Mouse (Mus musculus) right cerebral cortex, postnatal 25 days (tissue): ENCODE results near the gene Ier5.

Source experiments
- DNase-seq: peaks from one replicate; pipeline ENCODE4 v3.0.0; 2022

Gene Ier5

DNA sequence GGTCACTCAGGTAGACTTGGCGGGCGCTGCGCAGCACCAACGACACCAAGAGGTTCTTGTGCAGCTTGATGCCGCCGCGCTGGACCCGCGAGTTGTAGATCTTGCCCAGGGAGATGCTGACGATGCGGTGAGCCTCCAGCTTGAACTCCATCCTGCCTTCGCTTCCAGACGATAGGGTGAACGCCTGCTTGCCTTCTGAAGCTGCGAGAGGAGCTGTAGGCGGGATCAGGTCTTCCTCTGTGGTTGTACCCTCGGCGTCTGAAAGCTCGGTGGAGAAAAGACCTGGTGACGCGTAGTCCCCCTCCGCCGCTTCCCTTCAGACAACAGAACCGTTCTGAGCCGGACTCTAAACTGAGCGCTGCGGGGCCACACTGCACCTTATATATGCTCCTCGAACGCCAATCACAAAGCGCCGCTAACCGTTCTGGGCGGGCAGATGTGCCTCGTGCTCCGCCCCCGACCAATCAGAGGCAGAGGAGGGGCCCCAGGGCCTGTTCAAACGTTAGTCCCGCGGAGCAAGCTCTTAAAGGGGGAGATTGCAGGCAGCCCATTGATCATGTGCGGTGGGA, at the start of gene Ier5:
TSS of gene Ier5 (minus strand) at position 357 of the 569 bp plus-strand sequence.
- DNase-seq: peak; percentile 97

GRCm38 (mm10) chr1:155147228-155147627, 47.8 kb upstream of the Ier5 start:
- no peak for DNase-seq

GRCm38 (mm10) chr1:155146572-155146980, 47.1 kb upstream of the Ier5 start, which contains the start of gene Mr1:
Gene Mr1 (minus strand): TSS chr1:155146814.
- no peak for DNase-seq

DNA sequence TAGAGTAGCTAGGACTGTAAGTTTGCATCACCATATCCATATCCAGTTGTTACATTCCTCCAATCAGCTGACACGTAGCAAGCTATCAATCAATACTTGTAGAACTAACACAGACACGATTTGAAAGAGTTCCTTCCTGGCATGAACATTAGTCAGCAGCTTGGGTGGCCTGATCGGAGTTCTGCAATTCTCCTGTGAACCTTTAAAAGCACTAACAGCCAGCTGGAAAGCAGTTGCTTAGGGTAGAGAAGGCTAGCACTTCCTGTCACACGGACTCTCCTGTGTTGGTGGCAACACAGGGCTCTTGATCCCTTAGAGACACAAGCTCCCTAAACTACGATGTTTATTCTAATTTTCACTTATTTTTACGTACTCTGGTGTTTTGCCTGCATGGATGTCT, 46.2 kb upstream of the Ier5 start:
- DNase-seq: no peak

GRCm38 (mm10) chr1:155140076-155140475, 40.6 kb upstream of the Ier5 start:
- DNase-seq: peak; percentile 34

DNA sequence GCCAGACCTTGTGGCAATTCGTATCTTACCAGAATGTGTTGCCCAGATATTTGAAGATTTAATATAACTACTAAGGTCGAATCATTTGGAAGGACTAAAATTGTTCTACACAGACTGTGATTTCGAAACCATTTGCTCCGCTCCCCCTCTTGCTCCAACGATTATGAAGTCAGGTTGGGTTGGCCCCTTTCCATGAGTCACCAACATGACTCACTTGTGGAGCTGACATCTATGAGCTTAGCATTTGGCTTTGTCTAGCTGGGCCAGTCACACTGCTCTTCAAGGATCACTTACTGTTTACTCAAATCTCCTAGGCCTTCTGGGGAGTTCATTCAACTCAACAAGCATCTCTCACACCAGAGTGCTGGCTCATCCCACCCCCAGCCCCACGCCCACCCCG, 39.4 kb upstream of the Ier5 start:
- no peak for DNase-seq

DNA sequence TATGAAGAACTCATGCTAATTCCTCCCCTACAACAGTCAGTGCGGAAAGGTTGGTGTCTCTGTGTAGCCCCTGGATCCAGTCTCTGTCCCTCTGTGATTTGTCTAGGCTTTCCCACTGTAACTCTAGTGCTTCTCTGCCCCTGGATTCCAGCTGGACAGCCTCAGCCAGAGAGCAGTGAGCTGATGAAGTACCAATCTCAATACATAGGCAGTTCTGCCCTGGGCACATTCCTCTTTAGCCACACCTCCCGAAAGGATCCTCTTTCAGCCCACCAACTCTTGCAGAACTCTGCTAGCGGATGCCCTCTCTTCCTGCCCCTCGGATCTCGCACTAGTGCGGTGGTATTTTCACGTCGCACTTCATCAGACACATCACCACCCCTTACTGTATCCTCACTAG, 35.4 kb upstream of the Ier5 start:
- DNase-seq: no peak

- no peak for DNase-seq
These were observed 28.0 kb upstream of the Ier5 start for GRCm38 (mm10) chr1:155127429-155127934.

- DNase-seq: no peak
These were observed 27.3 kb upstream of the Ier5 start for GRCm38 (mm10) chr1:155126716-155127115.

GRCm38 (mm10) chr1:155124397-155124796, 25.0 kb upstream of the Ier5 start:
- DNase-seq: no peak

DNA sequence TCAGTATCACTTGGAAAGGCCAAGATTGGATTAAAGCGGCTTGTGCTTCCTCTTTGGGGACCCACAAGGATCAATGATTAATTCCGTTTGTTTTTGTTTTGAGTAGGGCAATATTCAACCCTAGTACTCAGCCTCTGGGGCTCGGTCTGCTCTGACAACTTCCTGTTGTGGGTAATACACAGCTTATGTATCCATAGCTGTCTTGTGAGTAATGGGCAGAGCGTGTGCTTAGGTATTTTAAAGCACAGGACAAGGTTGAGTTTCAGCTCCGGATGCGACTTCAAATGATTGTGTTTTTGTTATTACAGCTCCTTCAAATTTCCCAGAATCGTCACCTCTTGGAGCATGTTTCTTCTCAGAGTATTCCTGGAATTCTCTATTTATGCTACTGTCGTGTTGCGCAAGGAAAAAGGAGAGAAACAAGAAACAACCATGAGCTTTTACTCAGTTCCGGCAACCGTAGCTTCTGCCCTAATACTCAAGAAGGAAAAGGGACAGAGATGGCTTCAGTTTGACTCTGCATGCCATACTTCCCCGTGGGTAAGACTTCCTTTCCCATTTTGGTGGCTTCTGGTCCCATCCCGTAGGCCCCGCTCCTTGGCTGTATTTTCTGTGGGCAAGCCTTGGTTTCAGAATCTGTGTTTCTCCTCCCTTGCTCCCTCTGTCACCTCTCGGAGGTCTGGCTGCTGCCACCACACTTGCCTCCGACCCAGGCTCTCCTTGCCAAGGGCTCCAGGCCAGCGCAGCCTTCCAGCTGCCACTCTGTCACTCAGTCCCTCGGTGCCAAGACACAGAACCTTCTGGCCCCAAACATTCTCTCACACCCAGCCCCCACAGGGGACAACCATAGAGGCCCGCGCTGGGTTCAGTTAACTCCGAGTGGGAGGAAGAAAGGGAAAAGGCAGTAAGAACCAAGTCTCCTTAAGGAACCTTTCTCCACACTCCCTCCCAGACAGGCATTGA, 22.8 kb upstream of the Ier5 start:
- DNase-seq: peak; percentile 19

DNA sequence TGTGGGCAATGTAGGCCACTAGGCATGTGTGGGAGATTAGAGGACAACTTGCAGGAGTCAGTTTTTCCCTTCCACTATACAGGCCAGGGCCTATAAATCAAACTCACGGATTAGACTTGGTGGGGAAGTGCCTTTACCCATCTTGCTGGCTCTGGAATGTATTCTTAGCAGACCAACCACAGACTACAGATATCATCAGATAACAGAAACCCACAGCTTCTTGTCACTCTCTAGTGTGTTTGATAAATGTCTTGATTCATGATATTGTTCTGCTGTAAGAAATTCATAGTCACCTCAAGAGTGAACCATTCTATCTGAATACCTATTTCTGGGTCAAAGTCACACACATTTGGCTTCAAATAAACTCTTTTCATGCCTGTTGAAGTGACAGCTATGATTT, 20.3 kb upstream of the Ier5 start:
- DNase-seq: no peak

GRCm38 (mm10) chr1:155113946-155114345, 14.5 kb upstream of the Ier5 start:
- no peak for DNase-seq

DNA sequence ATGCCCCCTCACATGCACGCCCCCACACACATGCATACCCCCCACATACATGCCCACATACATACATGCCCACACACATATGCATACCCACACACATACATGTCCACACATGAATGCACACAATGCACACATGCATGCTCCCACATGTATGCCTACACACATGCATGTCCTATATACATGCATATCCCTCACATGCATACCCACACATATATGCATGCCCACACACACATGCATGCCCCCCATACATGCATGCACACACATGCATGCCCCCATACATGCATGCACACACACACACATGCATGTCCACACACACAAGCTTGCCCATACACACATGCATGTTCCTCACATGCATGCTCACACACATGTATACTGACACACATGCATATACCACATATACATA, 13.4 kb upstream of the Ier5 start:
- DNase-seq: no peak

GRCm38 (mm10) chr1:155112118-155112517, 12.7 kb upstream of the Ier5 start:
- DNase-seq: no peak

DNA sequence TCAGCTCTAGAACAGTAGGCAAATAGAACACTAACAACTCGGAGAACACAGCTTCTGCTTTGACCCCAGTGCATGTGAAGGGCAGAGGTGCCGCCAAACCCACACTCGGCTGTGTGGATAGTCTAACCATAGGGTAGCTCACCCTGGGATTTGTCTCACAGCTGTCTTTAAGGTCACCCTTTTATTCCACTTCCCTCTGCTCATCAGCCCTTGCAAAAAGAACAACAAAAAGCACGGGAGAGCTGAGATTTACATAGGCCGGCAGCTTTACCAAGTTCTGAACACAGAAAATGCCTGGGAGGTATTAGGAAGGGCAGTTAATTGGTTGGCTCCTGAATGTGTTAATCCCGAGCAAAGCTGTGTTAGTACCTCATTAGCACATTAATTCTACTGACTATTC, 12.1 kb upstream of the Ier5 start:
- no peak for DNase-seq

DNA sequence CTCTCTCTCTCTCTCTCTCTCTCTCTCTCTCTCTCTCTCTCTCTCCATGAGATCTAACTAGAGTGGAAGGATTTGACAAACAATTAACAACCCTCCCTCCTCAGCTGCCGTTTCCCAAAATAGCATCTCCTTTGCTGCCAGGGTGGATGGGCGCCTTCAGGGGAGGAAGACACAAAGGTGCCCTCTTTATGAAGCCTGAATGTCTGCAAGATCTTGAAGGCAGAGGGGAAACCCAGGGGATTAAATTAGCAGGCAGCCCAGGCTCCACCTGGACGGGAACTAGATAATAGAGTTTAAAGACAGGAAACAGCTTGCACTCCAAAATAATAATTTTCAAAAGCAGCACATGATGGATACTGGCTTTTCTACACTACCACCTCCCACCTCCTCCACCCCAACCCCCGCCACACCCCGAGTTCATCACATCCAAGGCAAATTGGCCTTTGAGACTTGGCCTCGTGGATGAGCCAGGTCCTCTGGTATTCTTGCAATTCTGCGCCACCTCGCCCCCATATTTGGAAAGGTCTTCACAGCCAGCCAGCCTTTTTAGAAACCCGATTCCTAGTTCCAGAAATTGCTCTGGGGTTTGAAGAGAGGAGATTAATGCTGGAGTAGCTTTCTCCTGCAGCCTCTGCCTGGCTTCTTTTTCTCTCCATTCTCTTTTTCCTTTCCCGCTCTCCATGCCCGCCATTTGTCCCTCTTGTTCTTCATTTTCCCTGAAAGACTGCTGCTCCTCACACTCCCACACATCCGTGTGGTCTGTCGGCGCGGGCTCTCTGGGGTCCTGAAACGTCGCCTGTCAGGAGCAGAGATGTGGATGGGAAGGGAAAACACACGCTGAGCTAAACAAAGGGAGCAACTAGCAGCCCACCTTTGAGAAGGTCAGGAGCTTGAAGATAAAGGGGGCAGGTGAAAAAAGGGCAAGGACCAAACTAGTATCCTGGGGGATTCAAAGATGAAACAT, 10.2 kb upstream of the Ier5 start:
- no peak for DNase-seq

DNA sequence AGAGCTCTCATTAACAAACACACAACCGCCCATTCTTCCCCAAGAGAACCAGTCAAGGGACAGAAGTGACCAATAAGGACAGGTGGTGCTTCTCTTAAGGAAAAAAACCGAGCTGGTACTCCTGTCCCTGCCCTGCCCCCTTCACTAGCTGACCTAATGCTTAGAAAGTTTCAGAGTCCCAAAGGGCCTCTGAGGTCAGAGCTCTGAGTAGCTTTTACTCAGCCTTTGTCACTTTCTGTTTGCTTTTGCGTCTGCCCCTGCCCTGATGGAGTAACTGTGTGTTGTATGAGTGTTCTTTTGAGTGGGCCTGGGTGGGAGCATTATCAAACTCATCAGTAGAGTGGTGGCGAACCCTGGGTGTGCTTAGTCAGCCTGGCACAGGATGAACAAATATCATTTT, 9.0 kb upstream of the Ier5 start:
- DNase-seq: no peak

GRCm38 (mm10) chr1:155107843-155108242, 8.4 kb upstream of the Ier5 start:
- DNase-seq: no peak

GRCm38 (mm10) chr1:155106310-155106709, 6.9 kb upstream of the Ier5 start:
- DNase-seq: no peak

GRCm38 (mm10) chr1:155103991-155104390, 4.6 kb upstream of the Ier5 start:
- DNase-seq: no peak

DNA sequence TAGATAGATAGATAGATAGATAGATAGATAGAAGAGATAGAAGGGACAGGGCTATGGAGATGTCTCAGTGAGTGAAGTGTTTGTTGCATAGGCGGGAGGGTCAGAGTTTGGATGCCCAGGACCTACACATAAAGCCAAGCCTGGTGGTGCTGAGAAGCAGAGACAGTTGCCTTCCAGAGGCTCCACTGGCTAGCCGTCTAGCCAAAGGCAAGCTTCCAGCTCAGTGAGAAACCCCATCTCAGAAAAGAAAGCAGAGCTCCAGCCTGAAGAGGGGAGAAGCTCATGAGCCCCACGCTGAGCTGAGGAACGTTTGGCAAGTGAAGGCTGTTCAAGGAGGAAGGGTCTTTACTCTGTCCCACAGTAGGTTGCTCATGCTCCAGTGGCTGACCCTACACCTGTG, 3.2 kb upstream of the Ier5 start:
- DNase-seq: no peak
